Mouse (Mus musculus): ENCODE measurements around the gene Ltb4r2. TPM values are rescaled to one million over a fixed set of nuclear protein-coding genes. Genes with fewer than 3 reads are reported as not detected.

Gene Ltb4r2
- total RNA-seq, 2 experiments from 2014 or later, result 0.25 to 0.32 TPM

Other genes with a start within 250 kb of the Ltb4r2 start
- 1 to 10 TPM in 1 of 2 experiments, under 1 TPM in 1; 0.34 to 1.2 TPM for gene Nrl, start 236.4 kb upstream of the Ltb4r2 start, total RNA-seq (2021)
- 10 to 100 TPM; 20.2 to 25.3 TPM for gene Pck2, start 221.2 kb upstream of the Ltb4r2 start, total RNA-seq (2021)
- gene Dcaf11, start 201.4 kb upstream of the Ltb4r2 start, total RNA-seq (2021), result 10 to 100 TPM; 73.1 to 77.7 TPM
- gene A730061H03Rik, start 201.0 kb upstream of the Ltb4r2 start, total RNA-seq (2021), result under 1 TPM in 1 of 2 experiments, not detected in 1; 0.89 TPM
- gene Fitm1, start 185.8 kb upstream of the Ltb4r2 start, total RNA-seq (2021), result not detected
- gene Psme1, start 183.3 kb upstream of the Ltb4r2 start, total RNA-seq (2021), result 10 to 100 TPM; 39.4 to 45.3 TPM
- gene Emc9, start 176.1 kb upstream of the Ltb4r2 start, total RNA-seq (2021), result 10 to 100 TPM; 38.1 to 41.5 TPM
- gene Psme2, start 170.3 kb upstream of the Ltb4r2 start, total RNA-seq (2021), result 10 to 100 TPM; 35.2 to 47.9 TPM
- gene Rnf31, start 169.7 kb upstream of the Ltb4r2 start, total RNA-seq (2021), result 10 to 100 TPM; 27.6 to 31.7 TPM
- 10 to 100 TPM in 1 of 2 experiments, 1 to 10 TPM in 1; 9.9 to 12.3 TPM for gene Irf9, start 157.9 kb upstream of the Ltb4r2 start, total RNA-seq (2021)
- 1 to 10 TPM; 2.2 to 3.7 TPM for gene Rec8, start 143.4 kb upstream of the Ltb4r2 start, total RNA-seq (2021)
- gene Ipo4, start 125.5 kb upstream of the Ltb4r2 start, total RNA-seq (2021), result 100 to 1,000 TPM; 117 TPM
- gene Gm49378, start 123.5 kb upstream of the Ltb4r2 start, total RNA-seq (2021), result 1 to 10 TPM; 3.9 to 4.7 TPM
- gene Tm9sf1, start 117.6 kb upstream of the Ltb4r2 start, total RNA-seq (2021), result 10 to 100 TPM; 36.6 to 45.2 TPM
- 1 to 10 TPM in 1 of 2 experiments, under 1 TPM in 1; 0.30 to 1.1 TPM for gene Tssk4, start 111.2 kb upstream of the Ltb4r2 start, total RNA-seq (2021)
- 10 to 100 TPM; 36.9 to 40.1 TPM for gene Mdp1, start 100.9 kb upstream of the Ltb4r2 start, total RNA-seq (2021)
- 10 to 100 TPM; 22.1 to 24.8 TPM for gene Gmpr2, start 89.5 kb upstream of the Ltb4r2 start, total RNA-seq (2021)
- gene Nedd8, start 89.3 kb upstream of the Ltb4r2 start, total RNA-seq (2021), result 100 to 1,000 TPM; 325 to 348 TPM
- 10 to 100 TPM; 12.9 to 14.8 TPM for gene Tinf2, start 79.6 kb upstream of the Ltb4r2 start, total RNA-seq (2021)
- not detected for gene Tgm1, start 47.5 kb upstream of the Ltb4r2 start, total RNA-seq (2021)
- gene Rabggta, start 39.2 kb upstream of the Ltb4r2 start, total RNA-seq (2021), result 10 to 100 TPM; 45.6 to 45.8 TPM
- 10 to 100 TPM; 79.2 to 88.7 TPM for gene Dhrs1, start 15.7 kb upstream of the Ltb4r2 start, total RNA-seq (2021)
- 10 to 100 TPM; 12.7 to 14.0 TPM for gene Nop9, start 15.7 kb upstream of the Ltb4r2 start, total RNA-seq (2021)
- gene Cideb, start 3.0 kb upstream of the Ltb4r2 start, total RNA-seq (2021), result 1 to 10 TPM; 1.6 to 2.3 TPM
- gene Ltb4r1, start 4.5 kb downstream of the Ltb4r2 start, total RNA-seq (2021), result under 1 TPM; 0.25 to 0.39 TPM
- gene Adcy4, start 22.7 kb downstream of the Ltb4r2 start, total RNA-seq (2021), result 1 to 10 TPM; 3.8 to 7.1 TPM
- under 1 TPM in 1 of 2 experiments, not detected in 1; 0.96 TPM for gene Ripk3, start 27.4 kb downstream of the Ltb4r2 start, total RNA-seq (2021)
- gene Nfatc4, start 61.7 kb downstream of the Ltb4r2 start, total RNA-seq (2021), result 1 to 10 TPM; 1.3 to 2.6 TPM
- gene Nynrin, start 92.6 kb downstream of the Ltb4r2 start, total RNA-seq (2021), result 10 to 100 TPM in 1 of 2 experiments, 1 to 10 TPM in 1; 6.5 to 10.5 TPM
- gene Cbln3, start 123.0 kb downstream of the Ltb4r2 start, total RNA-seq (2021), result under 1 TPM; 0.14 to 0.25 TPM
- gene Khnyn, start 123.5 kb downstream of the Ltb4r2 start, total RNA-seq (2021), result 10 to 100 TPM; 10.1 to 10.7 TPM
- gene Sdr39u1, start 138.9 kb downstream of the Ltb4r2 start, total RNA-seq (2021), result 10 to 100 TPM; 96.3 to 96.9 TPM
- gene Cma1, start 183.2 kb downstream of the Ltb4r2 start, total RNA-seq (2021), result not detected
- not detected for gene Cma2, start 189.6 kb downstream of the Ltb4r2 start, total RNA-seq (2021)

Data from left cerebral cortex, postnatal 25 days (tissue).